Mouse (Mus musculus) kidney, adult 2 months (tissue): Measurements from ENCODE around the gene Xpo1. TPM values are rescaled to one million over a fixed set of nuclear protein-coding genes. Genes with fewer than 3 reads are reported as not detected.

Experiments used
- DNase-seq: peaks from one replicate; pipeline ENCODE4 v3.0.0; 2021
- H3K27ac ChIP-seq: fragments of 200-500 bp; 2 replicates; pipeline ENCODE4 v1.5.1; 2012; ENCODE audit warnings: low read depth, low read length, control low read depth, inconsistent platforms; ENCODE audit not compliant: insufficient read depth
- H3K27me3 ChIP-seq: fragments of 200-500 bp; replicated peaks from 2 replicates; pipeline ENCODE4 v1.6.1; 2012; ENCODE audit warnings: mild to moderate bottlenecking, moderate library complexity, low read length, inconsistent platforms; ENCODE audit not compliant: control insufficient read depth, insufficient read depth
- H3K36me3 ChIP-seq: fragments of 200-500 bp; 2 replicates; pipeline ENCODE4 v1.6.1; 2012; ENCODE audit warnings: mild to moderate bottlenecking, moderate library complexity, low read length, inconsistent platforms; ENCODE audit not compliant: control insufficient read depth, insufficient read depth
- H3K4me1 ChIP-seq: fragments of 200-500 bp; 2 replicates; pipeline ENCODE4 v1.6.1; 2011; ENCODE audit warnings: low read length; ENCODE audit not compliant: control insufficient read depth, insufficient read depth
- H3K4me3 ChIP-seq: fragments of 200-500 bp; 2 replicates; pipeline ENCODE4 v1.5.1; 2011; ENCODE audit warnings: mild to moderate bottlenecking, low read depth, low read length, control low read depth; ENCODE audit not compliant: insufficient read depth
- CTCF ChIP-seq: fragments of 200-500 bp; conservative IDR thresholded peaks from 2 replicates; pipeline ENCODE4 v1.5.1; 2011; ENCODE audit warnings: low read depth, mild to moderate bottlenecking, control low read depth, low read length, moderate library complexity, mixed read lengths; ENCODE audit not compliant: insufficient read depth, insufficient read length
- POLR2A ChIP-seq: fragments of 200-500 bp; IDR thresholded peaks from one replicate; pipeline ENCODE4 v1.6.1; 2011; ENCODE audit warnings: low read depth, low read length, control low read depth
- WGBS: fragments of 180-500 bp; shearing (Covaris S2); methylation state at CpG from one replicate; pipeline ENCODE4 v1.1.7; 2018; 5-methylcytosine and 5-hydroxymethylcytosine counted together
- polyA plus RNA-seq: library from polyadenylated mRNA; depleted of rRNA; stranded (reverse); fragments of >200 nt; gene quantifications from 2 replicates; pipeline ENCODE4 v1.2.3, GENCODE M21; 2012; rRNA removed

Gene Xpo1
- polyA plus RNA-seq: 3.5 and 5.3 TPM in 2 replicates

GRCm38 (mm10) chr11:23255427-23256193 is at the start of gene Xpo1:
TSS of gene Xpo1 (plus strand) at chr11:23256041.
- DNase-seq: peak; percentile 100
- H3K27ac ChIP-seq: peak within 1 kb of the TSS; percentile 82
- under 1% methylated on average over 59 of the region's 60 CpGs for WGBS
- H3K27me3 ChIP-seq: no peaks in the 10 kb centered on the region
- TF ChIP-seq CTCF: peak; percentile 63
- peak; percentile 89 for TF ChIP-seq POLR2A
- H3K4me1 ChIP-seq: peaks cover 5% of the 10 kb centered on the region; the same call in 1 of the 2 replicates
- H3K4me3 ChIP-seq: peak within 1 kb of the TSS; percentile 87
- H3K36me3 ChIP-seq: no peaks in the 10 kb centered on the region

GRCm38 (mm10) chr11:23209717-23210116 is 46.1 kb upstream of the Xpo1 start:
- H3K27ac ChIP-seq: no peak overlapping the region
- H3K36me3 ChIP-seq: no peaks in the 10 kb centered on the region
- no peak overlapping the region for H3K4me3 ChIP-seq
- TF ChIP-seq POLR2A: no peak
- TF ChIP-seq CTCF: no peak
- 91% methylated on average over 7 of the region's 7 CpGs for WGBS
- H3K27me3 ChIP-seq: no peaks in the 10 kb centered on the region
- DNase-seq: no peak
- H3K4me1 ChIP-seq: no peaks in the 10 kb centered on the region

- WGBS: 21% methylated on average over 16 of the region's 16 CpGs
- TF ChIP-seq CTCF: no peak
- TF ChIP-seq POLR2A: no peak
- Histone ChIP-seq H3K27ac (peak overlapping the region; percentile 73), H3K27me3 (no peaks in the 10 kb centered on the region), H3K4me3 (no peak overlapping the region), H3K4me1 (no peaks in the 10 kb centered on the region), H3K36me3 (no peaks in the 10 kb centered on the region)
- DNase-seq: peak; percentile 69
Measured at GRCm38 (mm10) chr11:23210590-23211510, 45.0 kb upstream of the Xpo1 start.

DNA sequence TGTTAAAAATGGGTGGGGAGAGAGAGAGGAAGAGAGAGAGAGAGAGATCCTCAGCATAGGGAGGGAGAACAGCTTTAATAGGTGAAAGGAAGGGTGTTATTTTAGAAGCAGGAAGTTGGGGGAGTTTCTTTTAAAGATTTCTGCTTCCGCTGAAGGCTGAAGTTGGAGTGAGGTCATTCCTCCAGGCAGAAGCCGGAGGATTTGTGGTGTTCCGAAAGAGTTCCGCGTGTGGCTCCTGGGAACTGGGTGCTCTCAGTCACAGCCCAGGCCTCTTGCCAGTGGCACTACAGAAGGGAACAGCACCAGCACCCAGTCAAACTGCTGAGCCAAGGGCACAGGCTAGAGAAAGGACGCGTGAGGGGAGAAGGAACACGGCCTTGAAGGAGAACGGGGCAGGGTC is 38.4 kb upstream of the Xpo1 start:
- TF ChIP-seq CTCF: no peak
- TF ChIP-seq POLR2A: no peak
- Histone ChIP-seq H3K27ac (peak overlapping the region; percentile 39), H3K27me3 (no peaks in the 10 kb centered on the region), H3K4me1 (no peaks in the 10 kb centered on the region), H3K36me3 (no peaks in the 10 kb centered on the region), H3K4me3 (peak overlapping the region; percentile 13)
- DNase-seq: peak; percentile 53
- 63% methylated on average over 9 of the region's 9 CpGs for WGBS

- Histone ChIP-seq H3K4me1 (no peaks in the 10 kb centered on the region), H3K27ac (no peak overlapping the region), H3K4me3 (no peak overlapping the region), H3K27me3 (no peaks in the 10 kb centered on the region), H3K36me3 (no peaks in the 10 kb centered on the region)
- DNase-seq: no peak
- WGBS: 83% methylated on average over 4 of the region's 4 CpGs
- TF ChIP-seq POLR2A (no peak), CTCF (no peak)
Measured at GRCm38 (mm10) chr11:23236015-23236414, 19.8 kb upstream of the Xpo1 start.

- no peak overlapping the region for H3K27ac ChIP-seq
- no peaks in the 10 kb centered on the region for H3K27me3 ChIP-seq
- TF ChIP-seq CTCF: no peak
- TF ChIP-seq POLR2A: no peak
- H3K4me1 ChIP-seq: peaks cover 5% of the 10 kb centered on the region; the same call in 1 of the 2 replicates
- H3K36me3 ChIP-seq: no peaks in the 10 kb centered on the region
- H3K4me3 ChIP-seq: no peak overlapping the region
- 91% methylated on average over 4 of the region's 4 CpGs for whole genome bisulfite sequencing
- no peak for DNase-seq
Measured at GRCm38 (mm10) chr11:23253931-23254330, 1.9 kb upstream of the Xpo1 start.
